Comparison of ENCODE assay signal across 24 mouse cellular contexts in genomic region chr11:82461326-82461725, GRCm38 (mm10).
DNase-seq lines count a peak whose midpoint lies in the region; ATAC-seq and TF ChIP-seq lines count a peak whose summit lies in the region.
"Had no signal": no experiment of that assay in that cellular context is flagged by ENCODE, and none has a peak within 500 bp of the region (broad histone marks: within the 10 kb centered on the region; RNA-seq: fewer than 3 reads in every experiment).

No protein-coding gene starts in this region.

- no peak overlapping the region for H3K4me3 ChIP-seq in layer of hippocampus, adult 2 months
- no peak overlapping the region for H3K4me3 ChIP-seq in midbrain, embryonic 11.5 days (ENCODE audit: low read depth, low read length)
- H3K4me3 ChIP-seq in midbrain, postnatal 0 days (ENCODE audit: low read depth, low read length), result no peak overlapping the region
- H3K4me3 ChIP-seq: embryonic facial prominence, embryonic 12.5 days; limb, embryonic 12.5 days; midbrain, embryonic 10.5 days had no signal

- peak; percentile 32 to 55 for DNase-seq in layer of hippocampus, adult 2 months (ENCODE audit: low spot score in 2 of 2)
- no peak for DNase-seq in layer of hippocampus, postnatal 25 days (ENCODE audit: extremely low spot score in 1 of 2, low spot score in 1 of 2)
- peak; percentile 64 for DNase-seq in midbrain, embryonic 11.5 days (ENCODE audit: low spot score, missing footprints)
- DNase-seq in midbrain, postnatal 0 days (ENCODE audit: low spot score), result no peak
- DNase-seq in brain, adult 2 months (ENCODE audit: low read depth, low spot score), result peak; percentile 73
- DNase-seq in telencephalon, adult 2 months (ENCODE audit: low read depth, low spot score), result peak; percentile 58
- DNase-seq in neural tube, embryonic 10.5 days (ENCODE audit: extremely low spot score, low spot score), result no peak
- DNase-seq: adrenal gland, postnatal 10 days; cerebellum, adult 2 months; cerebellum, postnatal 25 days; gastrocnemius, postnatal 14 days; heart, adult 11 months; kidney, adult 9 months; kidney, postnatal 14 days; liver, postnatal 0 days; lung, postnatal 10 days; thymus, adult 2 months had no signal

- no peak overlapping the region for H3K27ac ChIP-seq in layer of hippocampus, adult 2 months
- no peak overlapping the region for H3K27ac ChIP-seq in midbrain, embryonic 11.5 days (ENCODE audit: low read depth, low read length)
- no peak overlapping the region for H3K27ac ChIP-seq in midbrain, postnatal 0 days (ENCODE audit: low read depth, low read length)
- H3K27ac ChIP-seq: embryonic facial prominence, embryonic 12.5 days; limb, embryonic 12.5 days; midbrain, embryonic 10.5 days had no signal

- H3K36me3 ChIP-seq in midbrain, embryonic 11.5 days (ENCODE audit: control insufficient read depth, insufficient read depth, low read length), result no peaks in the 10 kb centered on the region
- H3K36me3 ChIP-seq in midbrain, postnatal 0 days (ENCODE audit: insufficient read depth, low read length), result no peaks in the 10 kb centered on the region
- H3K36me3 ChIP-seq: embryonic facial prominence, embryonic 12.5 days; limb, embryonic 12.5 days; midbrain, embryonic 10.5 days had no signal

- H3K4me2 ChIP-seq in midbrain, embryonic 11.5 days, result no peak overlapping the region
- no peak overlapping the region for H3K4me2 ChIP-seq in midbrain, postnatal 0 days (ENCODE audit: low read depth, low read length, poor library complexity, severe bottlenecking)
- H3K4me2 ChIP-seq: embryonic facial prominence, embryonic 12.5 days; heart, embryonic 11.5 days; limb, embryonic 12.5 days; liver, embryonic 11.5 days had no signal

- no peak for TF ChIP-seq CTCF in layer of hippocampus, adult 2 months (conservative IDR thresholded peaks at IDR 0.05)
- TF ChIP-seq CTCF in midbrain, postnatal 0 days (IDR thresholded peaks at IDR 0.05), result no peak

- 86% methylated on average over 7 of the region's 7 CpGs for WGBS in midbrain, embryonic 11.5 days
- WGBS in midbrain, postnatal 0 days, result 71% methylated on average over 7 of the region's 7 CpGs

- no peak for ATAC-seq in midbrain, embryonic 11.5 days (ENCODE audit: low FRiP score)
- no peak for ATAC-seq in midbrain, postnatal 0 days (ENCODE audit: low FRiP score)
- ATAC-seq: hindbrain, postnatal 0 days; intestine, embryonic 16.5 days; liver, postnatal 0 days had no signal

- H3K9me3 ChIP-seq in midbrain, embryonic 11.5 days (ENCODE audit: control insufficient read depth, low read length), result no peaks in the 10 kb centered on the region
- H3K9me3 ChIP-seq in midbrain, postnatal 0 days (ENCODE audit: low read length), result no peaks in the 10 kb centered on the region
- H3K9me3 ChIP-seq: embryonic facial prominence, embryonic 12.5 days; limb, embryonic 12.5 days; midbrain, embryonic 10.5 days had no signal

- H3K9ac ChIP-seq in midbrain, embryonic 11.5 days (ENCODE audit: low read length), result no peak overlapping the region
- H3K9ac ChIP-seq in midbrain, postnatal 0 days (replicated peaks; ENCODE audit: low read length, poor library complexity, severe bottlenecking), result no peak overlapping the region
- H3K9ac ChIP-seq: embryonic facial prominence, embryonic 12.5 days; limb, embryonic 12.5 days; liver, postnatal 0 days had no signal

- H3K4me1 ChIP-seq in midbrain, embryonic 11.5 days (ENCODE audit: control insufficient read depth, insufficient read depth, low read length), result no peaks in the 10 kb centered on the region
- H3K4me1 ChIP-seq in midbrain, postnatal 0 days (ENCODE audit: insufficient read depth, low read length), result no peaks in the 10 kb centered on the region
- H3K4me1 ChIP-seq: embryonic facial prominence, embryonic 12.5 days; limb, embryonic 12.5 days had no signal

- no peaks in the 10 kb centered on the region for H3K27me3 ChIP-seq in midbrain, embryonic 11.5 days (ENCODE audit: control insufficient read depth, insufficient read depth, low read length)
- no peaks in the 10 kb centered on the region for H3K27me3 ChIP-seq in midbrain, postnatal 0 days (ENCODE audit: insufficient read depth, low read length)
- H3K27me3 ChIP-seq: embryonic facial prominence, embryonic 12.5 days had no signal

Comparison
In these comparisons a context has a peak if more than half of its experiments do, and no peak if none do; other contexts are left out.
1. DNase-seq: peak in layer of hippocampus, adult 2 months (2 of 2), midbrain, embryonic 11.5 days (single experiment), brain, adult 2 months (single experiment) and telencephalon, adult 2 months (single experiment); none in layer of hippocampus, postnatal 25 days (0 of 2), midbrain, postnatal 0 days (single experiment) and neural tube, embryonic 10.5 days (single experiment).